Mouse (Mus musculus): Measurements from ENCODE around the gene Neurod4.

DNA sequence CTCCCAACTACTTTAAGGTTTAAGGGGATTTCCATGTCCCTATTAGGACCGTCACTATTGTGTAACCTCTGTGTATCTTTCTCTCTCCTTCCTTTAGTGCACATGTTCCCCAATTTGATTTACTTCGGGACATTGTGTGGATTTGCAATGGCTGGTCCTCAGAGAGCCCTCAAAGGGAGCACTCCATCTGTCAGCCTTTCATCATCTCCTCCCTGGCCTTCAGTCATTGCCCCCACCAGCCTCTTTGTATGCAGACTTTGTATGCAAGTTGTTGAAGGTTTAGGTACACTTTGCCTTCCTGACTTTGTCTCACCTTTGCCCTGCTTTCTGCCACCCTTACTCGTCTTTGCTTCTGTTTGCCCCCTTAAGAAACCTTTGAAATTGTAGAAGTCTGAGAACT is 8.0 kb upstream of the Neurod4 start:
- TF ChIP-seq CTCF (IDR thresholded peaks at IDR 0.05; ENCODE audit: control insufficient read depth, insufficient read depth, insufficient read length) (no peak), MAX (IDR thresholded peaks at IDR 0.05) (no peak), CEBPB (IDR thresholded peaks at IDR 0.05; ENCODE audit: low read depth) (no peak), USF1 (IDR thresholded peaks at IDR 0.05; ENCODE audit: low read depth) (no peak)

Data from C2C12 (cell line).